ENCODE assay signal across 9 mouse cellular contexts in genomic region chr15:85712565-85713168, GRCm38 (mm10). TPM values are rescaled to one million over a fixed set of nuclear protein-coding genes. Genes with fewer than 3 reads are reported as not detected.
DNase-seq lines count a peak whose midpoint lies in the region; ATAC-seq and TF ChIP-seq lines count a peak whose summit lies in the region.
"Had no signal": no experiment of that assay in that cellular context is flagged by ENCODE, and none has a peak within 500 bp of the region (broad histone marks: within the 10 kb centered on the region; RNA-seq: fewer than 3 reads in every experiment).

No protein-coding gene starts in this region.

- H3K9ac ChIP-seq in forebrain, embryonic 14.5 days (ENCODE audit: low read length): no peak overlapping the region
- no peak overlapping the region for H3K9ac ChIP-seq in forebrain, embryonic 13.5 days
- H3K9ac ChIP-seq: heart, embryonic 15.5 days had no signal

- H3K4me1 ChIP-seq in forebrain, embryonic 14.5 days (ENCODE audit: control insufficient read depth, insufficient read depth, low read length): no peaks in the 10 kb centered on the region
- peaks cover 7% of the 10 kb centered on the region for H3K4me1 ChIP-seq in forebrain, embryonic 13.5 days
- H3K4me1 ChIP-seq in lung, adult 2 months (ENCODE audit: control insufficient read depth, insufficient read depth, low read length): peaks cover 9% of the 10 kb centered on the region

- peaks cover 1% of the 10 kb centered on the region for H3K36me3 ChIP-seq in forebrain, embryonic 14.5 days (ENCODE audit: control insufficient read depth, insufficient read depth, low read length)
- H3K36me3 ChIP-seq in forebrain, embryonic 13.5 days (ENCODE audit: poor library complexity, severe bottlenecking): peaks cover under 1% of the 10 kb centered on the region; the same call in 1 of the 2 replicates
- H3K36me3 ChIP-seq: heart, embryonic 15.5 days had no signal

- no peak overlapping the region for H3K27ac ChIP-seq in forebrain, embryonic 14.5 days (ENCODE audit: low read depth, low read length)
- no peak overlapping the region for H3K27ac ChIP-seq in forebrain, embryonic 13.5 days
- H3K27ac ChIP-seq: heart, embryonic 15.5 days had no signal

- no peak overlapping the region for H3K4me3 ChIP-seq in forebrain, embryonic 14.5 days (ENCODE audit: low read depth, low read length)
- no peak overlapping the region for H3K4me3 ChIP-seq in forebrain, embryonic 13.5 days
- no peak overlapping the region for H3K4me3 ChIP-seq in lung, adult 2 months (replicated peaks; ENCODE audit: extremely low read depth, low read depth, low read length)
- H3K4me3 ChIP-seq: heart, embryonic 15.5 days had no signal

- no peak for ATAC-seq in forebrain, embryonic 14.5 days
- ATAC-seq in forebrain, embryonic 13.5 days: no peak
- peak; percentile 37; the same call in 1 of the 2 replicates for ATAC-seq in megakaryocyte-erythroid progenitor cell, adult 5-6 weeks (replicated peaks; ENCODE audit: low FRiP score, low TSS enrichment, poor library complexity, severe bottlenecking)

- H3K27me3 ChIP-seq in forebrain, embryonic 14.5 days (replicated peaks; ENCODE audit: control insufficient read depth, insufficient read depth, low read length): no peaks in the 10 kb centered on the region
- H3K27me3 ChIP-seq in forebrain, embryonic 13.5 days: peaks cover 5% of the 10 kb centered on the region; the same call in 1 of the 2 replicates

- 37% methylated on average over 5 of the region's 5 CpGs for whole genome bisulfite sequencing in forebrain, embryonic 14.5 days
- 39% methylated on average over 5 of the region's 5 CpGs for WGBS in forebrain, embryonic 13.5 days
- WGBS in lung, adult 2 months: 49% methylated on average over 5 of the region's 5 CpGs

- TF ChIP-seq CTCF in lung, adult 2 months (IDR thresholded peaks at IDR 0.05; ENCODE audit: insufficient read depth, low read length): peak; percentile 65

- TF ChIP-seq POLR2A in lung, adult 2 months (IDR thresholded peaks at IDR 0.05; ENCODE audit: borderline replicate concordance, extremely low read depth, low read depth, low read length): no peak

- no peak overlapping the region for H3K4me2 ChIP-seq in forebrain, embryonic 14.5 days (ENCODE audit: low read length)
- no peak overlapping the region for H3K4me2 ChIP-seq in forebrain, embryonic 13.5 days
- H3K4me2 ChIP-seq: heart, embryonic 15.5 days had no signal

- peak; percentile 76 for DNase-seq in forebrain, embryonic 14.5 days (ENCODE audit: low spot score)
- DNase-seq in lung, adult 2 months: no peak
- DNase-seq in lung, postnatal 14 days: no peak
- peak; percentile 78 for DNase-seq in brain, adult 2 months (ENCODE audit: low read depth, low spot score)
- no peak for DNase-seq in adipocyte (ENCODE audit: low spot score)
- DNase-seq in urinary bladder, postnatal 10 days (ENCODE audit: low spot score): no peak

- no peaks in the 10 kb centered on the region for H3K9me3 ChIP-seq in forebrain, embryonic 14.5 days (replicated peaks; ENCODE audit: control insufficient read depth, low read length)
- no peaks in the 10 kb centered on the region for H3K9me3 ChIP-seq in forebrain, embryonic 13.5 days (replicated peaks)
- H3K9me3 ChIP-seq: heart, embryonic 15.5 days had no signal

RNA-seq across cellular contexts. Expression of gene Ppara, which starts 22.1 kb away (rescaled TPM):
- 0.67 and 0.73 TPM in 2 replicates for polyA plus RNA-seq in forebrain, embryonic 14.5 days (2014; fragmentation: Nextera tagmentation; extraction: Ambion mirVana)
- 0.44 and 0.63 TPM in 2 replicates for polyA plus RNA-seq in forebrain, embryonic 13.5 days (2015; fragmentation: Nextera tagmentation; extraction: Ambion mirVana)
- polyA plus RNA-seq in lung, adult 2 months (2012; rRNA removed): 2.2 and 2.3 TPM in 2 replicates
- total RNA-seq in megakaryocyte-erythroid progenitor cell, adult 5-6 weeks (2014; fragmentation: Nextera tagmentation): not detected in 2 replicates
- total RNA-seq in megakaryocyte-erythroid progenitor cell, adult 5-6 weeks (2017): not detected in 2 replicates

Comparison
In these comparisons a context has a peak if more than half of its experiments do, and no peak if none do; other contexts are left out.
1. DNase-seq: peak in forebrain, embryonic 14.5 days (single experiment) and brain, adult 2 months (single experiment); none in lung, adult 2 months (single experiment), lung, postnatal 14 days (single experiment), adipocyte (single experiment) and urinary bladder, postnatal 10 days (single experiment).